Mouse (Mus musculus): Measurements from ENCODE around the gene A230072I06Rik. TPM values are rescaled to one million over a fixed set of nuclear protein-coding genes. Genes with fewer than 3 reads are reported as not detected.
A peak's percentile ranks its signal among the peaks of the same experiment; 100 is the strongest.

The A230072I06Rik gene
- total and polyA plus RNA-seq, 3 experiments, result not detected

DNA sequence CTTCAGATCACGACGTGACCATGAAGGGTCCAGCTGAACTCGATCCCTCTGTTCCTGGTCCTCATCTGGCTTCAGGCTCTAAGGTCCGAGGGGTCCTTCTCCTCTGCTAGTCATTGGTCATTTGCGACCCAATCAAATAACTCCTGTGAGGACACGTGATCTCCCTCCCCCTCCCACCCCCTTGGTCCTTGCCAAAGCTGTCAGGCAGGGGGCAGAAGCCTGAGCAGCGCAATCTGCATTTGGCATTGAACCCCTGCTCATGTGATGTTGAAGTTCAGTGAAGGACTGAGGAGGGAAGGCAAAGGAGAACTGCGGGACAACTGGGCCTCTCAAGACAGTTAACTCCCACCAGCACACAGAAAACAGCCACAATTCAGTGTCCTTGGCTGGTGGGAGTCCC is 51.4 kb downstream of the A230072I06Rik start:
- no peak for TF ChIP-seq RAD21 (IDR thresholded peaks at IDR 0.05; ENCODE audit: low read depth, low read length)
- TF ChIP-seq E2F4 (IDR thresholded peaks at IDR 0.05; ENCODE audit: insufficient replicate concordance, low read depth, low read length), result no peak
- no peak for TF ChIP-seq HCFC1 (IDR thresholded peaks at IDR 0.05; ENCODE audit: low read depth, low read length)
- no peak for TF ChIP-seq RCOR1 (conservative IDR thresholded peaks at IDR 0.05; ENCODE audit: low read depth, low read length)
- no peak for TF ChIP-seq SMC3 (IDR thresholded peaks at IDR 0.05; ENCODE audit: low read depth, low read length)
- dilution Hi-C loops (cut with MboI; ENCODE audit: extremely low pct_ligation_motif_present, extremely low pct_unique_long_range_greater_than_20kb, low sequenced_read_pairs), result no loop called here
- H3K9ac ChIP-seq (ENCODE audit: insufficient read depth, low read depth), result no peak overlapping the region

More for the DNA sequence above, 51.4 kb downstream of the A230072I06Rik start:
- peak; percentile 0 for DNase-seq (ENCODE audit: extremely low read depth)
- no peaks in the 10 kb centered on the region for H3K36me3 ChIP-seq (replicated peaks in 1 of 2; ENCODE audit: control insufficient read depth in 1 of 2, insufficient read depth in 1 of 2, low read length in 1 of 2)
- H3K27ac ChIP-seq (ENCODE audit: insufficient read depth, low read depth), result no peak overlapping the region
- no peaks in the 10 kb centered on the region for H3K9me3 ChIP-seq (replicated peaks; ENCODE audit: low read length)
- H3K27me3 ChIP-seq (replicated peaks), result peaks cover 56% of the 10 kb centered on the region
- H3K79me2 ChIP-seq (replicated peaks; ENCODE audit: control insufficient read depth, extremely low read depth, insufficient read depth, poor library complexity, severe bottlenecking), result no peaks in the 10 kb centered on the region
- H3K4me2 ChIP-seq (ENCODE audit: insufficient read depth, low read depth, poor library complexity, severe bottlenecking), result no peak overlapping the region
- no peak overlapping the region for H3K4me3 ChIP-seq (replicated peaks in 1 of 3; ENCODE audit: low read depth in 2 of 3, low read length in 2 of 3, poor library complexity in 1 of 3)
- in situ Hi-C loops (cut with MboI; ENCODE audit: low pct_ligation_motif_present, low pct_unique_long_range_greater_than_20kb, low sequenced_read_pairs), result no loop called here
- peaks cover 0 to 2% of the 10 kb centered on the region in 2 experiments; a peak in 1 of 4 replicates for H3K4me1 ChIP-seq (ENCODE audit: control insufficient read depth in 1 of 2, insufficient read depth in 2 of 2)

Other genes with a start within 250 kb of the A230072I06Rik start
- gene Sox1, start 116.5 kb downstream of the A230072I06Rik start, total RNA-seq (2012; rRNA removed), result not detected in 2 replicates
- not detected in 2 replicates for gene Sox1, start 116.5 kb downstream of the A230072I06Rik start, total RNA-seq (2014; rRNA removed)
- not detected in 2 replicates for gene Sox1, start 116.5 kb downstream of the A230072I06Rik start, polyA plus RNA-seq (2012; ENCODE audit: insufficient read length, low read depth)